Mouse (Mus musculus) Patski (cell line): Measurements from ENCODE around the gene Gnat3. TPM values are rescaled to one million over a fixed set of nuclear protein-coding genes. Genes with fewer than 3 reads are reported as not detected.

Experiments used
- ATAC-seq: fragments of 100-300 bp; one replicate; pipeline ENCODE4 v1.8.0; 2021
- CTCF ChIA-PET: fragments of 350-600 bp; sonication (Branson Sonifier 250); formaldehyde crosslinking; loops from one replicate; lab custom pipeline; 2022; ENCODE audit warnings: inconsistent platforms; lab: Charles Lee
- POLR2A ChIA-PET: fragments of 350-600 bp; sonication (Branson Sonifier 250); formaldehyde crosslinking; loops from one replicate; lab custom pipeline; 2022; ENCODE audit warnings: antibody characterized with exemption, inconsistent platforms; lab: Charles Lee
- DNase-seq: peaks from one replicate; pipeline ENCODE4 v3.0.0-alpha.2; 2011; ENCODE audit warnings: low read depth, low spot score
- H3K27me3 ChIP-seq: fragments of 371-371 bp; one replicate; pipeline ENCODE4 v1.5.1; 2021
- CTCF ChIP-seq: fragments of 100-300 bp; IDR thresholded peaks from one replicate; pipeline ENCODE4 v1.5.1; 2021
- in situ Hi-C: fragments of 300-500 bp; cut with MboI; formaldehyde crosslinking; loops from 3 replicates; pipeline ENCODE4 v1.11.1; 2018; ENCODE audit warnings: low pct_unique_long_range_greater_than_20kb, mixed read lengths
- polyA plus RNA-seq: library from polyadenylated mRNA; unstranded; gene quantifications from one replicate; pipeline ENCODE4 v1.2.3, GENCODE M21; 2021

Gnat3 gene
- polyA plus RNA-seq, 1 experiment from 2014 or later: not detected

GRCm38 (mm10) chr5:17970391-17970730, 8.0 kb downstream of the Gnat3 start:
- DNase-seq: no peak
- in situ Hi-C loops: no loop called here
- TF ChIP-seq CTCF: no peak
- no peak for ATAC-seq
- ChIA-PET POLR2A (no interaction called here), CTCF (interaction anchor here (1.3 kb wide), 1 partner anchor 10 kb away, joined by 3 read pairs; no protein-coding TSS in a partner anchor)
- peaks cover 4% of the 10 kb centered on the region for H3K27me3 ChIP-seq

GRCm38 (mm10) chr5:17980501-17981121, 18.3 kb downstream of the Gnat3 start:
- ChIA-PET CTCF (interaction anchor here (1.4 kb wide), 2 partner anchors 9 to 16 kb away, joined by 3 read pairs; no protein-coding TSS in a partner anchor), POLR2A (no interaction called here)
- ATAC-seq (no peak), DNase-seq (no peak)
- no peak for TF ChIP-seq CTCF
- in situ Hi-C loops: no loop called here
- peaks cover 12% of the 10 kb centered on the region for H3K27me3 ChIP-seq

- H3K27me3 ChIP-seq: peaks cover 17% of the 10 kb centered on the region
- POLR2A ChIA-PET: no interaction called here
- in situ Hi-C loops: no loop called here
- ATAC-seq (no peak), DNase-seq (no peak)
- no peak for TF ChIP-seq CTCF
- CTCF ChIA-PET: no interaction called here
Measured at GRCm38 (mm10) chr5:17982770-17983169, 20.4 kb downstream of the Gnat3 start.

GRCm38 (mm10) chr5:17984522-17984921, 22.2 kb downstream of the Gnat3 start:
- ChIA-PET POLR2A (no interaction called here), CTCF (interaction anchor here (0.6 kb wide), 1 partner anchor 11 kb away, joined by 3 read pairs; no protein-coding TSS in a partner anchor)
- in situ Hi-C loops: no loop called here
- no peak for ATAC-seq
- H3K27me3 ChIP-seq: peaks cover 17% of the 10 kb centered on the region
- no peak for TF ChIP-seq CTCF
- no peak for DNase-seq

GRCm38 (mm10) chr5:17986611-17987010, 24.3 kb downstream of the Gnat3 start:
- CTCF ChIA-PET: no interaction called here
- ATAC-seq (no peak), DNase-seq (no peak)
- no peak for TF ChIP-seq CTCF
- POLR2A ChIA-PET: no interaction called here
- in situ Hi-C loops: no loop called here
- H3K27me3 ChIP-seq: peaks cover 17% of the 10 kb centered on the region

- ChIA-PET CTCF (no interaction called here), POLR2A (no interaction called here)
- in situ Hi-C loops: no loop called here
- no peak for ATAC-seq
- DNase-seq: no peak
- TF ChIP-seq CTCF: no peak
- peaks cover 7% of the 10 kb centered on the region for H3K27me3 ChIP-seq
Measured at GRCm38 (mm10) chr5:17990618-17991017, 28.3 kb downstream of the Gnat3 start.

- in situ Hi-C loops: no loop called here
Measured at GRCm38 (mm10) chr5:17999570-17999969, 37.2 kb downstream of the Gnat3 start.

GRCm38 (mm10) chr5:18000185-18000584, 37.8 kb downstream of the Gnat3 start:
- CTCF ChIA-PET: no interaction called here
- TF ChIP-seq CTCF: no peak
- peak; percentile 16 for ATAC-seq

More at GRCm38 (mm10) chr5:17999570-17999969, 37.2 kb downstream of the Gnat3 start:
- TF ChIP-seq CTCF: no peak
- ATAC-seq (peak; percentile 65), DNase-seq (no peak)
- H3K27me3 ChIP-seq: peaks cover 7% of the 10 kb centered on the region
- POLR2A ChIA-PET: no interaction called here
- CTCF ChIA-PET: no interaction called here

GRCm38 (mm10) chr5:18001646-18002045, 39.3 kb downstream of the Gnat3 start:
- in situ Hi-C loops: no loop called here
- ChIA-PET CTCF (interaction anchor here (0.7 kb wide), 1 partner anchor 207 kb away, joined by 3 read pairs; no protein-coding TSS in a partner anchor), POLR2A (no interaction called here)
- no peak for DNase-seq
- ATAC-seq: peak; percentile 22
- peaks cover 7% of the 10 kb centered on the region for H3K27me3 ChIP-seq
- no peak for TF ChIP-seq CTCF

More at GRCm38 (mm10) chr5:18000185-18000584, 37.8 kb downstream of the Gnat3 start:
- peaks cover 7% of the 10 kb centered on the region for H3K27me3 ChIP-seq
- in situ Hi-C loops: no loop called here
- POLR2A ChIA-PET: no interaction called here
- no peak for DNase-seq

- ChIA-PET POLR2A (no interaction called here), CTCF (interaction anchor here (1.3 to 1.9 kb wide), 2 partner anchors 19 to 39 kb away, joined by 3 to 4 read pairs; no protein-coding TSS in a partner anchor)
- in situ Hi-C loops: no loop called here
- H3K27me3 ChIP-seq: peaks cover 9% of the 10 kb centered on the region
- DNase-seq (no peak), ATAC-seq (no peak)
- no peak for TF ChIP-seq CTCF
Measured at GRCm38 (mm10) chr5:18003675-18004074, 41.3 kb downstream of the Gnat3 start.

- in situ Hi-C loops: no loop called here
- no peak for TF ChIP-seq CTCF
- no peak for DNase-seq
- ATAC-seq: no peak
- ChIA-PET POLR2A (no interaction called here), CTCF (interaction anchor here (1.4 kb wide), 1 partner anchor 38 kb away, joined by 4 read pairs; no protein-coding TSS in a partner anchor)
- H3K27me3 ChIP-seq: peaks cover 9% of the 10 kb centered on the region
Measured at GRCm38 (mm10) chr5:18004824-18005611, 42.7 kb downstream of the Gnat3 start.
